Mouse (Mus musculus): ENCODE data around the gene Fabp6. TPM values are rescaled to one million over a fixed set of nuclear protein-coding genes. Genes with fewer than 3 reads are reported as not detected.

Fabp6 gene
- polyA plus RNA-seq, 1 experiment from 2014 or later, result not detected

DNA sequence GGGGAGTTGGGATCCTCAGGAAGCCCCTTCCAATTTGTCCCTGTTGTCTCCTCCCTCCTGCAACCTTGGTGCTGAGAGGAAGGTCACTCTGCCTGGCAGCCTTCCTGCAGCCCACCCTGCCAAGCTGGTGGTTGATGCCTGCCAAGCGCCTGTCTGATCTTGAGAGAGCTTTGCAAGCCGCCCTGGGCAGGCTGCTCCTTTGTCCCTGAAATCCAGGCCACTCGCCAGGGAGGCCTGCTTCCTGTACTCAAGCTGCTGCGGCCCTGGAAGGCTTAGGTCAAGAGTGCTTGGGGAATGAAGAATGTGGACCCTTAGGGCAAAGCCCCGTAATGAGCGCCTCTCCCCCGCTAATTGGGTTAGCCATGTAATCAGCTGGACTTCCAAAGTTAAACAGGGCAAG is 53.2 kb downstream of the Fabp6 start:
- H3K9me3 ChIP-seq (ENCODE audit: control insufficient read depth, low read length), result no peaks in the 10 kb centered on the region
- peak; percentile 61 for ATAC-seq (replicated peaks; ENCODE audit: low FRiP score)
- no peak overlapping the region for H3K4me2 ChIP-seq (ENCODE audit: low read depth, low read length, severe bottlenecking)
- 3% methylated on average over 7 of the region's 7 CpGs for WGBS
- H3K36me3 ChIP-seq (ENCODE audit: control insufficient read depth, insufficient read depth, low read length), result no peaks in the 10 kb centered on the region
- H3K27ac ChIP-seq (ENCODE audit: low read depth, low read length), result no peak overlapping the region
- H3K27me3 ChIP-seq (ENCODE audit: control insufficient read depth, insufficient read depth, low read length), result no peaks in the 10 kb centered on the region
- peaks cover 22% of the 10 kb centered on the region for H3K4me1 ChIP-seq (replicated peaks; ENCODE audit: control insufficient read depth, insufficient read depth, low read length)
- H3K4me3 ChIP-seq (ENCODE audit: low read depth, low read length), result no peak overlapping the region
- peak; percentile 77 for DNase-seq (ENCODE audit: low spot score)
- H3K9ac ChIP-seq (ENCODE audit: low read length), result no peak overlapping the region

DNA sequence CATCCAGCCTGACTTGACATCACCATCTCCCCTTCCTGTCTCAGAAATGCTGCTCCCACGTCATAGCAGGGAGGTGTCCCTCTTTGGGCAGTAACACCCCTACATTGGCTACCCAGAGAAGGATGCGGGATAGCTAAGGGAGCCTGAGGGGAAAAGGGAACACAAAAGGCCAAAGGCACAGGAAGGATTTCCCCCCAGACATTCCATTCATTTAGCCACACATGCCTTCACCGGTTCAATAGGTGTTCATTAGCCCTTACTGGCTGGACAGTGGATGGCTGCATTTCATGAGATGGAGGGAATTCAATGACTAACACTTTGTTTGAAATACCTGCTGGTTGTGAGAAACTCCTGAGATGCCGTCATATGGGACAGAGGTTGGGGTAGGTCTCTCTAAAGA is 54.7 kb downstream of the Fabp6 start:
- ATAC-seq (replicated peaks; ENCODE audit: low FRiP score) (peak; percentile 24; the same call in 1 of the 2 replicates), DNase-seq (ENCODE audit: low spot score) (no peak)
- H3K27ac ChIP-seq (ENCODE audit: low read depth, low read length), result peak overlapping the region; percentile 19
- H3K4me2 ChIP-seq (ENCODE audit: low read depth, low read length, severe bottlenecking), result no peak overlapping the region
- H3K36me3 ChIP-seq (ENCODE audit: control insufficient read depth, insufficient read depth, low read length), result no peaks in the 10 kb centered on the region
- H3K27me3 ChIP-seq (ENCODE audit: control insufficient read depth, insufficient read depth, low read length), result no peaks in the 10 kb centered on the region
- WGBS, result 14% methylated on average over 4 of the region's 4 CpGs
- H3K4me1 ChIP-seq (replicated peaks; ENCODE audit: control insufficient read depth, insufficient read depth, low read length), result peaks cover 22% of the 10 kb centered on the region
- H3K9ac ChIP-seq (ENCODE audit: low read length), result no peak overlapping the region
- no peaks in the 10 kb centered on the region for H3K9me3 ChIP-seq (ENCODE audit: control insufficient read depth, low read length)
- H3K4me3 ChIP-seq (ENCODE audit: low read depth, low read length), result no peak overlapping the region

Other genes with a start within 250 kb of the Fabp6 start
- 59.8 and 68.2 TPM in 2 replicates for gene Pttg1, start 175.3 kb downstream of the Fabp6 start, polyA plus RNA-seq (2014; fragmentation: Nextera tagmentation; extraction: Ambion mirVana)
- 50.1 and 60.8 TPM in 2 replicates for gene Slu7, start 167.8 kb downstream of the Fabp6 start, polyA plus RNA-seq (2014; fragmentation: Nextera tagmentation; extraction: Ambion mirVana)
- gene C1qtnf2, start 127.3 kb downstream of the Fabp6 start, polyA plus RNA-seq (2014; fragmentation: Nextera tagmentation; extraction: Ambion mirVana), result 1.1 and 1.6 TPM in 2 replicates
- 30.7 and 32.3 TPM in 2 replicates for gene Ccnjl, start 72.8 kb downstream of the Fabp6 start, polyA plus RNA-seq (2014; fragmentation: Nextera tagmentation; extraction: Ambion mirVana)
- 7.4 and 8.5 TPM in 2 replicates for gene 4933415A04Rik, start 14.5 kb downstream of the Fabp6 start, polyA plus RNA-seq (2014; fragmentation: Nextera tagmentation; extraction: Ambion mirVana)
- gene Pwwp2a, start 80.5 kb upstream of the Fabp6 start, polyA plus RNA-seq (2014; fragmentation: Nextera tagmentation; extraction: Ambion mirVana), result 44.7 and 46.0 TPM in 2 replicates
- gene Ttc1, start 146.5 kb upstream of the Fabp6 start, polyA plus RNA-seq (2014; fragmentation: Nextera tagmentation; extraction: Ambion mirVana), result 75.1 and 78.5 TPM in 2 replicates

Data from forebrain, embryonic 11.5 days (tissue).